Mouse (Mus musculus) lung, postnatal 0 days (tissue): ENCODE measurements around the gene Drc7.

Experiments
- CTCF ChIP-seq: IDR thresholded peaks from 2 replicates; pipeline ENCODE4 v1.5.1; 2016; ENCODE audit warnings: antibody characterized with exemption, mild to moderate bottlenecking
- EP300 ChIP-seq: IDR thresholded peaks from 2 replicates; pipeline ENCODE4 v1.6.1; 2016; ENCODE audit warnings: antibody characterized with exemption, mild to moderate bottlenecking, control low read depth

DNA sequence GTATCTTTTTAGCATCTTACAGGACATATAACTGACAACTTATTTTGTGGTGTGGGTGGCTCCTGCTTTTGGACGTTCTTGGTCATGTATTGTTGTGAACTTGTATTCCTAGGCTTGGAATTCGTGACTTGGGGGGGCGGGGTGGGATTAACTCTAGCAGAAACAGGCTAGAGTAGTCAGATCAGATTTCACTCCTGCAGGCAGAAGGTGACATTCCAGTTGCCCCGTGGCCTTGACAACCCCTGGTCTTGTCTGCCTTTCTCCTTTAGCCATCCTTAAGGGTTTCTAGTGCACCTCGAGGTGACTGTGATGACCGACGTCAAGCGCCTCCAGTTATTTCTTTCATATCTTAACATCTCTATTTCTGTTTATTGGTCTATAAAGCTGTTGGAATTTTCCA lies 31.7 kb upstream of the Drc7 start:
- no peak for TF ChIP-seq EP300
- TF ChIP-seq CTCF: no peak
